Mouse (Mus musculus): ENCODE measurements around the gene Col25a1. TPM values are rescaled to one million over a fixed set of nuclear protein-coding genes. Genes with fewer than 3 reads are reported as not detected.

The Col25a1 gene
- polyA plus RNA-seq, 1 experiment: 0.85 TPM

GRCm38 (mm10) chr3:130235233-130235632 lies 103.9 kb downstream of the Col25a1 start:
- H3K27ac ChIP-seq (ENCODE audit: insufficient read depth, low read length): no peak overlapping the region
- no peaks in the 10 kb centered on the region for H3K36me3 ChIP-seq (ENCODE audit: control insufficient read depth, insufficient read depth, low read length, poor library complexity, severe bottlenecking)
- no peaks in the 10 kb centered on the region for H3K27me3 ChIP-seq (ENCODE audit: control insufficient read depth, insufficient read depth, low read length, poor library complexity, severe bottlenecking)
- H3K4me1 ChIP-seq (ENCODE audit: control insufficient read depth, insufficient read depth, low read length): no peaks in the 10 kb centered on the region
- H3K9ac ChIP-seq (ENCODE audit: low read depth, poor library complexity, severe bottlenecking): no peak overlapping the region
- no peaks in the 10 kb centered on the region for H3K9me3 ChIP-seq (replicated peaks; ENCODE audit: control insufficient read depth, insufficient read depth, low read length, poor library complexity, severe bottlenecking)
- no peak for TF ChIP-seq POLR2A (IDR thresholded peaks at IDR 0.05; ENCODE audit: insufficient read depth, low read length)
- no peak for TF ChIP-seq EP300 (IDR thresholded peaks at IDR 0.05; ENCODE audit: insufficient read depth, low read depth, low read length)
- no peak overlapping the region for H3K4me3 ChIP-seq (ENCODE audit: low read depth, low read length)

GRCm38 (mm10) chr3:130236129-130236528 lies 104.8 kb downstream of the Col25a1 start:
- Histone ChIP-seq H3K36me3 (ENCODE audit: control insufficient read depth, insufficient read depth, low read length, poor library complexity, severe bottlenecking) (no peaks in the 10 kb centered on the region), H3K27ac (ENCODE audit: insufficient read depth, low read length) (no peak overlapping the region), H3K9ac (ENCODE audit: low read depth, poor library complexity, severe bottlenecking) (no peak overlapping the region), H3K9me3 (replicated peaks; ENCODE audit: control insufficient read depth, insufficient read depth, low read length, poor library complexity, severe bottlenecking) (no peaks in the 10 kb centered on the region), H3K27me3 (ENCODE audit: control insufficient read depth, insufficient read depth, low read length, poor library complexity, severe bottlenecking) (no peaks in the 10 kb centered on the region), H3K4me1 (ENCODE audit: control insufficient read depth, insufficient read depth, low read length) (no peaks in the 10 kb centered on the region), H3K4me3 (ENCODE audit: low read depth, low read length) (no peak overlapping the region)
- TF ChIP-seq EP300 (IDR thresholded peaks at IDR 0.05; ENCODE audit: insufficient read depth, low read depth, low read length): no peak
- TF ChIP-seq POLR2A (IDR thresholded peaks at IDR 0.05; ENCODE audit: insufficient read depth, low read length): no peak
- no peak for TF ChIP-seq CTCF (IDR thresholded peaks at IDR 0.05; ENCODE audit: low read depth, low read length)

- H3K4me1 ChIP-seq (ENCODE audit: control insufficient read depth, insufficient read depth, low read length): no peaks in the 10 kb centered on the region
- H3K9me3 ChIP-seq (replicated peaks; ENCODE audit: control insufficient read depth, insufficient read depth, low read length, poor library complexity, severe bottlenecking): no peaks in the 10 kb centered on the region
- H3K27ac ChIP-seq (ENCODE audit: insufficient read depth, low read length): no peak overlapping the region
- no peaks in the 10 kb centered on the region for H3K36me3 ChIP-seq (ENCODE audit: control insufficient read depth, insufficient read depth, low read length, poor library complexity, severe bottlenecking)
- TF ChIP-seq POLR2A (IDR thresholded peaks at IDR 0.05; ENCODE audit: insufficient read depth, low read length) (no peak), CTCF (IDR thresholded peaks at IDR 0.05; ENCODE audit: low read depth, low read length) (no peak), EP300 (IDR thresholded peaks at IDR 0.05; ENCODE audit: insufficient read depth, low read depth, low read length) (no peak)
- H3K4me3 ChIP-seq (ENCODE audit: low read depth, low read length): no peak overlapping the region
- H3K27me3 ChIP-seq (ENCODE audit: control insufficient read depth, insufficient read depth, low read length, poor library complexity, severe bottlenecking): no peaks in the 10 kb centered on the region
- no peak overlapping the region for H3K9ac ChIP-seq (ENCODE audit: low read depth, poor library complexity, severe bottlenecking)
These were observed 106.6 kb downstream of the Col25a1 start for GRCm38 (mm10) chr3:130237852-130238251.

GRCm38 (mm10) chr3:130241924-130242323 lies 110.6 kb downstream of the Col25a1 start:
- no peak overlapping the region for H3K4me3 ChIP-seq (ENCODE audit: low read depth, low read length)
- H3K4me1 ChIP-seq (ENCODE audit: control insufficient read depth, insufficient read depth, low read length): no peaks in the 10 kb centered on the region
- no peak overlapping the region for H3K9ac ChIP-seq (ENCODE audit: low read depth, poor library complexity, severe bottlenecking)
- H3K27ac ChIP-seq (ENCODE audit: insufficient read depth, low read length): no peak overlapping the region
- H3K9me3 ChIP-seq (replicated peaks; ENCODE audit: control insufficient read depth, insufficient read depth, low read length, poor library complexity, severe bottlenecking): no peaks in the 10 kb centered on the region
- TF ChIP-seq POLR2A (IDR thresholded peaks at IDR 0.05; ENCODE audit: insufficient read depth, low read length) (no peak), EP300 (IDR thresholded peaks at IDR 0.05; ENCODE audit: insufficient read depth, low read depth, low read length) (no peak), CTCF (IDR thresholded peaks at IDR 0.05; ENCODE audit: low read depth, low read length) (no peak)
- no peaks in the 10 kb centered on the region for H3K36me3 ChIP-seq (ENCODE audit: control insufficient read depth, insufficient read depth, low read length, poor library complexity, severe bottlenecking)
- H3K27me3 ChIP-seq (ENCODE audit: control insufficient read depth, insufficient read depth, low read length, poor library complexity, severe bottlenecking): no peaks in the 10 kb centered on the region

GRCm38 (mm10) chr3:130242647-130243296 lies 111.5 kb downstream of the Col25a1 start:
- Histone ChIP-seq H3K27ac (ENCODE audit: insufficient read depth, low read length) (no peak overlapping the region), H3K9me3 (replicated peaks; ENCODE audit: control insufficient read depth, insufficient read depth, low read length, poor library complexity, severe bottlenecking) (no peaks in the 10 kb centered on the region), H3K27me3 (ENCODE audit: control insufficient read depth, insufficient read depth, low read length, poor library complexity, severe bottlenecking) (no peaks in the 10 kb centered on the region), H3K4me1 (ENCODE audit: control insufficient read depth, insufficient read depth, low read length) (no peaks in the 10 kb centered on the region), H3K9ac (ENCODE audit: low read depth, poor library complexity, severe bottlenecking) (no peak overlapping the region), H3K36me3 (ENCODE audit: control insufficient read depth, insufficient read depth, low read length, poor library complexity, severe bottlenecking) (no peaks in the 10 kb centered on the region), H3K4me3 (ENCODE audit: low read depth, low read length) (no peak overlapping the region)
- TF ChIP-seq POLR2A (IDR thresholded peaks at IDR 0.05; ENCODE audit: insufficient read depth, low read length) (no peak), CTCF (IDR thresholded peaks at IDR 0.05; ENCODE audit: low read depth, low read length) (no peak), EP300 (IDR thresholded peaks at IDR 0.05; ENCODE audit: insufficient read depth, low read depth, low read length) (no peak)

- no peaks in the 10 kb centered on the region for H3K36me3 ChIP-seq (ENCODE audit: control insufficient read depth, insufficient read depth, low read length, poor library complexity, severe bottlenecking)
- H3K27me3 ChIP-seq (ENCODE audit: control insufficient read depth, insufficient read depth, low read length, poor library complexity, severe bottlenecking): no peaks in the 10 kb centered on the region
- no peak overlapping the region for H3K9ac ChIP-seq (ENCODE audit: low read depth, poor library complexity, severe bottlenecking)
- H3K27ac ChIP-seq (ENCODE audit: insufficient read depth, low read length): no peak overlapping the region
- TF ChIP-seq EP300 (IDR thresholded peaks at IDR 0.05; ENCODE audit: insufficient read depth, low read depth, low read length) (no peak), CTCF (IDR thresholded peaks at IDR 0.05; ENCODE audit: low read depth, low read length) (no peak), POLR2A (IDR thresholded peaks at IDR 0.05; ENCODE audit: insufficient read depth, low read length) (no peak)
- H3K4me3 ChIP-seq (ENCODE audit: low read depth, low read length): no peak overlapping the region
- no peaks in the 10 kb centered on the region for H3K9me3 ChIP-seq (replicated peaks; ENCODE audit: control insufficient read depth, insufficient read depth, low read length, poor library complexity, severe bottlenecking)
- H3K4me1 ChIP-seq (ENCODE audit: control insufficient read depth, insufficient read depth, low read length): no peaks in the 10 kb centered on the region
These were observed 121.1 kb downstream of the Col25a1 start for GRCm38 (mm10) chr3:130252355-130252754.

Measured in ES-Bruce4 (cell line).